Mouse (Mus musculus) spleen, adult 2 months (tissue): ENCODE data around the gene Acox1.

ENCODE experiments used
- CTCF ChIP-seq: fragments of 200-500 bp; IDR thresholded peaks from 2 replicates; pipeline ENCODE4 v1.5.1; 2011; ENCODE audit warnings: mild to moderate bottlenecking, inconsistent platforms; ENCODE audit not compliant: insufficient read depth, insufficient read length, insufficient replicate concordance; ENCODE audit errors: extremely low read depth
- POLR2A ChIP-seq: fragments of 200-500 bp; IDR thresholded peaks from 2 replicates; pipeline ENCODE4 v1.6.1; 2011; ENCODE audit warnings: low read depth, low read length, inconsistent platforms

GRCm38 (mm10) chr11:116218737-116219400, 20.0 kb upstream of the Acox1 start:
- TF ChIP-seq POLR2A = no peak
- TF ChIP-seq CTCF = no peak
